Mouse (Mus musculus) lung, embryonic 16.5 days (tissue): Measurements from ENCODE around the gene Tmppe. TPM values are rescaled to one million over a fixed set of nuclear protein-coding genes. Genes with fewer than 3 reads are reported as not detected.

Source experiments
- ATAC-seq: fragments of 200-750 bp; cut with Nextera tagmentation; 2 replicates; pipeline ENCODE4 v1.8.0; 2017; ENCODE audit warnings: low read depth, mild to moderate bottlenecking, moderate library complexity
- H3K27ac ChIP-seq: fragments of 300-500 bp; sonication (generic); 2 replicates; pipeline ENCODE4 v1.5.1; 2014; ENCODE audit warnings: mild to moderate bottlenecking, control low read depth, low read length
- H3K27me3 ChIP-seq: fragments of 300-500 bp; sonication (generic); 2 replicates; pipeline ENCODE4 v1.6.1; 2014; ENCODE audit warnings: low read depth, low read length, mixed read lengths; ENCODE audit not compliant: control insufficient read depth, insufficient read depth
- H3K36me3 ChIP-seq: fragments of 300-500 bp; sonication (generic); 2 replicates; pipeline ENCODE4 v1.6.1; 2014; ENCODE audit warnings: low read length; ENCODE audit not compliant: control insufficient read depth, insufficient read depth
- H3K4me1 ChIP-seq: fragments of 300-500 bp; sonication (generic); replicated peaks from 2 replicates; pipeline ENCODE4 v1.6.1; 2014; ENCODE audit warnings: low read length, mixed read lengths; ENCODE audit not compliant: control insufficient read depth, insufficient read depth
- H3K4me2 ChIP-seq: fragments of 300-500 bp; sonication (generic); 2 replicates; pipeline ENCODE4 v1.6.1; 2014; ENCODE audit warnings: low read depth, low read length, control low read depth
- H3K4me3 ChIP-seq: fragments of 300-500 bp; sonication (generic); 2 replicates; pipeline ENCODE4 v1.5.1; 2014; ENCODE audit warnings: mild to moderate bottlenecking, low read length, control low read depth
- H3K9ac ChIP-seq: fragments of 300-500 bp; sonication (generic); 2 replicates; pipeline ENCODE4 v1.6.1; 2014; ENCODE audit warnings: low read length, control low read depth
- H3K9me3 ChIP-seq: fragments of 300-500 bp; sonication (generic); 2 replicates; pipeline ENCODE4 v1.6.1; 2016; ENCODE audit warnings: low read length; ENCODE audit not compliant: control insufficient read depth
- WGBS: fragments of 180-500 bp; shearing (Covaris S2); extraction: QIAGEN DNeasy Blood & Tissue Kit; methylation state at CpG from one replicate; pipeline ENCODE4 v1.1.7; 2014; 5-methylcytosine and 5-hydroxymethylcytosine counted together
- polyA plus RNA-seq: library from polyadenylated mRNA; unstranded; fragments of >200 nt; fragmentation: Nextera tagmentation; extraction: Ambion mirVana; gene quantifications from 2 replicates; pipeline ENCODE4 v1.2.1, GENCODE M21; 2015

The Tmppe gene
- polyA plus RNA-seq, 1 experiment from 2014 or later: 11.2 TPM

DNA sequence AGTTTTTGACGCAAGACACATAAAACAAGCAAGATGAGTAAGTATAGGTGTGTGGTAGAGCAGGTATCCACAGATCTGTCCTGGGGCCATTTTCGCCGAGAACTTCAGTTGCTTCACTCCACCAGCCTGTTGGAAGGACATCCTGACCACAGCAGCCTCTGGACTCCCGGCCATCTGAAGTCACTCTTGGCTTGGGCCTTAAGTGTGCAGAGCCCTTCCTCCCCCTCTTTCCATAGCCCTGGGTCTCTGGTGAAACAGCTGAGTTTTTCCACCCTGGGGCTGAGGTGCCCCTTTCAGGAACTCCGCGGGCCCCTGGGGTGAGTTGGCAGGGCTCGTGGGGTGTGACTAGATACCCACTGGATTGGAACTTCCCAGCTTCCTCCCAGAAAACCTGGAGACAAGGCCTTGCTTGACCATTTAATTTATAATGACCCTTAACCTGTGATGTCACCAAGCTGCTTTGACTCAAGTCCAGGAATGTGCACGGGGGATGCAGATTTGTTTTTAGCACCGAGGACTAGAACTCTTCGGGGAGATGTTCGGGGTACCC is 9.5 kb downstream of the Tmppe start:
- Histone ChIP-seq H3K27me3 (no peaks in the 10 kb centered on the region), H3K4me3 (no peak overlapping the region), H3K27ac (no peak overlapping the region), H3K4me1 (no peaks in the 10 kb centered on the region), H3K9me3 (no peaks in the 10 kb centered on the region), H3K36me3 (peaks cover 28% of the 10 kb centered on the region), H3K9ac (no peak overlapping the region), H3K4me2 (no peak overlapping the region)
- ATAC-seq: no peak
- WGBS: 91% methylated on average over 11 of the region's 11 CpGs

DNA sequence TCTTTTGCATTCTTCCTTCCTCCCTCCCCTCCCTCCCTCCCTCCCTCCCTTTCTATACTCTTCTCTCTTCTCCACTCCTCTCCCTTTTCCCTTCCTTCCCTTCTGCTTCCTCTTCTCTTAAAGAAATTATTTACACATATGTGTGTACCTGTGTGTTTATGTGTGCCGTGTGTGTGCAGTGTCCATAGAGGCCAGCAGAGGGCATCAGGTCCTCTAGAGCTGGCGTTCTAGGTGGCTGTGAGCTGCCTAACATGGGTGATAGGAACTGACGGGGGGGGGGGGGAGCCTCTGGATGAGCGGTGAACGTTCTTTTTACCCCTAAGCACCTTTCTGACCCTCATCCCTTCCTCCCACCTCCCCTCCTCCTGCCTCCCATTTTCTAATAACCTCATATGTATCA is 10.4 kb downstream of the Tmppe start:
- Histone ChIP-seq H3K4me2 (no peak overlapping the region), H3K4me1 (no peaks in the 10 kb centered on the region), H3K9me3 (no peaks in the 10 kb centered on the region), H3K4me3 (no peak overlapping the region), H3K27ac (no peak overlapping the region), H3K27me3 (no peaks in the 10 kb centered on the region), H3K9ac (no peak overlapping the region), H3K36me3 (peaks cover 23% of the 10 kb centered on the region)
- 83% methylated on average over 5 of the region's 5 CpGs for WGBS
- no peak for ATAC-seq

DNA sequence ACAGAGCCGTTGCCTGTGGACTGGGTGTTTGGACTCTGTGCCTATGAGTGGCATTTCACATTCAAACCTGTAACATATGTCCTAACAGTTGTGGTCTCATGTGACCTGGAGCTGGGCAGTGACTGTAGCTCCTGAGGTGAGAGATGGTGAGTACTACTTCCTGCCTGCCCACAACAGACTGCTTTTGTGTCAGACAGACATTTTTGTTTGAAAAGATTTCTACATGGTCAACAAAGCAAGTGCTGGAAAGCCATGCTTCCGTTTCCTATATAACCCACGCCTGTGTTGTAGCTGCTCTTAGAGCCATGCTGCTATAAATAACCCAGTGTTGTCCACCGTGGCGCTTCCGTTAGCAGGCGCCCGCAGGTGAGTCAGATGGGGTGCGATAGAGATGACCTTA is 11.5 kb downstream of the Tmppe start:
- 82% methylated on average over 9 of the region's 9 CpGs for WGBS
- no peaks in the 10 kb centered on the region for H3K27me3 ChIP-seq
- no peak overlapping the region for H3K9ac ChIP-seq
- no peak overlapping the region for H3K4me3 ChIP-seq
- H3K4me1 ChIP-seq: no peaks in the 10 kb centered on the region
- no peak overlapping the region for H3K4me2 ChIP-seq
- no peaks in the 10 kb centered on the region for H3K9me3 ChIP-seq
- H3K36me3 ChIP-seq: peaks cover 23% of the 10 kb centered on the region
- no peak for ATAC-seq
- no peak overlapping the region for H3K27ac ChIP-seq

- Histone ChIP-seq H3K9me3 (no peaks in the 10 kb centered on the region), H3K27me3 (no peaks in the 10 kb centered on the region), H3K4me1 (no peaks in the 10 kb centered on the region), H3K4me3 (no peak overlapping the region), H3K4me2 (no peak overlapping the region), H3K36me3 (peaks cover 17% of the 10 kb centered on the region), H3K27ac (no peak overlapping the region), H3K9ac (no peak overlapping the region)
- ATAC-seq: 0 out of 2 replicates have a peak, but pooled peaks have one; percentile 13
- 76% methylated on average over 12 of the region's 12 CpGs for WGBS
Measured at GRCm38 (mm10) chr9:114413866-114414265, 13.0 kb downstream of the Tmppe start.

GRCm38 (mm10) chr9:114415701-114416100 is 14.8 kb downstream of the Tmppe start:
- H3K9me3 ChIP-seq: no peaks in the 10 kb centered on the region
- no peak overlapping the region for H3K4me3 ChIP-seq
- no peaks in the 10 kb centered on the region for H3K4me1 ChIP-seq
- ATAC-seq: no peak
- H3K27me3 ChIP-seq: no peaks in the 10 kb centered on the region
- 24% methylated on average over 11 of the region's 11 CpGs for WGBS
- H3K9ac ChIP-seq: no peak overlapping the region
- H3K27ac ChIP-seq: no peak overlapping the region
- H3K36me3 ChIP-seq: peaks cover 4% of the 10 kb centered on the region
- no peak overlapping the region for H3K4me2 ChIP-seq

DNA sequence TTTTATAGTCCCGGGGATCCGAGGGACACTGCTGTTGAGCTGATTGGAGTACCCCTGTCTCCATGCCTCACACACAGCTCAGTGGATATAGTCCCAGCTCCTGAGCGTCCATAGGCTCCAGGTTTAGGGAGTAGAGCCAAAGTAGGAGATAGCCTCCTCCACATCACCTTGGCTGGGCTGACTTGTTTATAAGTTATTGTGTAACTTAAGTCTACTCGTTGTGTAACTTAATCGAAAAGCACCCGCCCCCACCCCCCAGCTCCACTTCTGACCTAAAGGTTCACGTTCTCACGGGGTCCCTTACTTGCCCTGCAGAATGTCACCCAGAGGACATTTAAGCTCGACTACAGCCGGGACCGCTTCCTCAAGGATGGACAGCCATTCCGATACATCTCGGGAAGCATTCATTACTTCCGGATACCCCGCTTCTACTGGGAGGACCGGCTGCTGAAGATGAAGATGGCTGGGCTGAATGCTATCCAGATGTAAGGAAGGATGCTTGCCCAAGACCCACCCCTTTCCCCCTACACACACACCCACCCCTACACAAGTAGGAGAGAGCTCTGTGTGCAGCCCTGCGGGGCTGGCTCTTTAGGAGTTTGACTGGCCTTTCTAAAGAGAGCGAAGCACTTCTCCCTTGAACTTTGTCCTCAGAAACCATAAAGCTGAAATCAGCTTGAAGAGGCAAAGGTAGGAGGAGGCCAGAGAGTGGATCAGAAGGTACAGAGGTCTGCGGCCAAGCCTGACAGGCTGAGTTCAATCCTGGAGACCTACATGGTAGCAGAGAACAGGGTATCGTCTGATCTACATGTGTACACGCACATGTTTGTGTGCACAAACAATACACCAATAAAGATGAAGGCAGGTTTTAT is 16.0 kb downstream of the Tmppe start:
- Histone ChIP-seq H3K4me2 (no peak overlapping the region), H3K9ac (no peak overlapping the region), H3K4me1 (no peaks in the 10 kb centered on the region), H3K4me3 (no peak overlapping the region), H3K27me3 (no peaks in the 10 kb centered on the region), H3K27ac (no peak overlapping the region), H3K9me3 (no peaks in the 10 kb centered on the region), H3K36me3 (peaks cover 4% of the 10 kb centered on the region; the same call in 1 of the 2 replicates)
- no peak for ATAC-seq
- 85% methylated on average over 21 of the region's 21 CpGs for WGBS

GRCm38 (mm10) chr9:114418187-114418586 is 17.3 kb downstream of the Tmppe start:
- Histone ChIP-seq H3K4me3 (no peak overlapping the region), H3K4me2 (no peak overlapping the region), H3K9ac (no peak overlapping the region), H3K27me3 (no peaks in the 10 kb centered on the region), H3K9me3 (no peaks in the 10 kb centered on the region), H3K27ac (no peak overlapping the region), H3K4me1 (no peaks in the 10 kb centered on the region), H3K36me3 (peaks cover 4% of the 10 kb centered on the region; the same call in 1 of the 2 replicates)
- ATAC-seq: no peak
- WGBS: 88% methylated on average over 7 of the region's 7 CpGs

DNA sequence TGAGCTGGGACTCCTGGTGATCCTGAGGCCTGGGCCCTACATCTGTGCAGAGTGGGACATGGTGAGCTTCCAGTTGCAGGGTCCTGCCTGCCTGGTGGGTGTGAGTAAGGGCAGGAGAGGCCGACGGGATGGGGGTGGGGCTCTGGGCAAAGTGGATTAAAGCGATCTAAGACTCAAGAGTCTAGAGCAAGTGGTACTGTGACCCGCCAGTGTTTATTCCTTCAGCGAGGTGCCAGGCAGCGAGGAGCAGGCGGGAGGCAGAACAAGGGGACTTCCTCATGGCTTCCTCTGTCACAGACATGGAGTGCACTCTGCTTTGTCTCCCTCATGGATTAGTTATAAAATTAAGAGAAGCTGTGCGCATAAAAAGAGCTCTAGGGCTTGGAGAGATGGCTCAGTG is 19.5 kb downstream of the Tmppe start:
- Histone ChIP-seq H3K9me3 (peaks cover under 1% of the 10 kb centered on the region), H3K4me1 (no peaks in the 10 kb centered on the region), H3K4me2 (no peak overlapping the region), H3K36me3 (peaks cover 6% of the 10 kb centered on the region), H3K4me3 (no peak overlapping the region), H3K27ac (no peak overlapping the region), H3K27me3 (no peaks in the 10 kb centered on the region), H3K9ac (no peak overlapping the region)
- WGBS: 52% methylated on average over 8 of the region's 8 CpGs
- ATAC-seq: no peak

GRCm38 (mm10) chr9:114421045-114421444 is 20.1 kb downstream of the Tmppe start:
- ATAC-seq: no peak
- 61% methylated on average over 3 of the region's 3 CpGs for WGBS
- peaks cover 10% of the 10 kb centered on the region for H3K36me3 ChIP-seq
- no peak overlapping the region for H3K9ac ChIP-seq
- no peak overlapping the region for H3K4me3 ChIP-seq
- no peaks in the 10 kb centered on the region for H3K27me3 ChIP-seq
- H3K4me2 ChIP-seq: no peak overlapping the region
- H3K9me3 ChIP-seq: peaks cover 4% of the 10 kb centered on the region
- no peaks in the 10 kb centered on the region for H3K4me1 ChIP-seq
- H3K27ac ChIP-seq: no peak overlapping the region
